Mouse (Mus musculus): ENCODE results near the gene Slc35a3.

GRCm38 (mm10) chr3:116638572-116638971 lies 74.1 kb downstream of the Slc35a3 start:
- TF ChIP-seq BHLHE40 (IDR thresholded peaks at IDR 0.05; ENCODE audit: borderline replicate concordance, low read depth, low read length) (no peak), MAFK (IDR thresholded peaks at IDR 0.05; ENCODE audit: borderline replicate concordance, low read depth, low read length) (no peak), POLR2A (IDR thresholded peaks at IDR 0.05; ENCODE audit: control insufficient read depth in 1 of 2, insufficient read depth in 1 of 2, low read depth in 1 of 2, low read length in 2 of 2, poor library complexity in 1 of 2) (no peak), ZNF384 (IDR thresholded peaks at IDR 0.05; ENCODE audit: low read depth, low read length) (no peak), TAL1 (IDR thresholded peaks at IDR 0.05; ENCODE audit: low read length) (no peak), NELFE (IDR thresholded peaks at IDR 0.05; ENCODE audit: low read depth, low read length) (no peak)
